Mouse (Mus musculus) C2C12 (cell line): Measurements from ENCODE around the gene Ctnna2. TPM values are rescaled to one million over a fixed set of nuclear protein-coding genes. Genes with fewer than 3 reads are reported as not detected.

Source experiments
- H3K27me3 ChIP-seq: one replicate; pipeline ENCODE4 v1.6.1; 2011; ENCODE audit not compliant: control insufficient read depth, insufficient read depth, insufficient read length
- H3K36me3 ChIP-seq: one replicate; pipeline ENCODE4 v1.6.1; 2011; ENCODE audit not compliant: control insufficient read depth, insufficient read depth
- H3K4me3 ChIP-seq: one replicate; pipeline ENCODE4 v1.5.1; 2011; ENCODE audit warnings: mild to moderate bottlenecking, control low read depth; ENCODE audit not compliant: poor library complexity, insufficient read depth, severe bottlenecking
- H3K79me2 ChIP-seq: one replicate; pipeline ENCODE4 v1.6.1; 2011; ENCODE audit not compliant: control insufficient read depth, insufficient read depth
- H3K79me3 ChIP-seq: one replicate; pipeline ENCODE4 v1.6.1; 2011; ENCODE audit warnings: low read depth, control low read depth
- H3ac ChIP-seq: one replicate; pipeline ENCODE3; 2011; ENCODE audit warnings: low read depth; ENCODE audit not compliant: control insufficient read depth, insufficient read length
- CEBPB ChIP-seq: IDR thresholded peaks from one replicate; pipeline ENCODE4 v1.6.1; 2011; ENCODE audit warnings: low read depth, mild to moderate bottlenecking, control low read depth, moderate library complexity
- CTCF ChIP-seq: IDR thresholded peaks from one replicate; pipeline ENCODE4 v1.5.1; 2011; ENCODE audit not compliant: control insufficient read depth, insufficient read depth, insufficient read length
- FOSL1 ChIP-seq: IDR thresholded peaks from one replicate; pipeline ENCODE4 v1.8.0; 2011; ENCODE audit warnings: mild to moderate bottlenecking, low read length; ENCODE audit not compliant: poor library complexity, insufficient read depth, severe bottlenecking
- MAX ChIP-seq: IDR thresholded peaks from one replicate; pipeline ENCODE4 v1.6.1; 2011; ENCODE audit warnings: mild to moderate bottlenecking, control low read depth
- MYOD1 ChIP-seq: IDR thresholded peaks from one replicate; pipeline ENCODE4 v1.6.1; 2011; ENCODE audit warnings: low read depth; ENCODE audit not compliant: control insufficient read depth, insufficient read length
- MYOG ChIP-seq: IDR thresholded peaks from one replicate; pipeline ENCODE4 v1.6.1; 2011; ENCODE audit not compliant: control insufficient read depth, insufficient read length; ENCODE audit errors: extremely low read depth
- USF1 ChIP-seq: IDR thresholded peaks from one replicate; pipeline ENCODE4 v1.6.1; 2011; ENCODE audit warnings: low read depth, mild to moderate bottlenecking, control low read depth, moderate library complexity
- polyA plus RNA-seq: library from polyadenylated mRNA; unstranded; fragments of >200 nt; fragmentation: generic; extraction: Trizol; gene quantifications from one replicate; pipeline ENCODE4 v1.2.1, GENCODE M21; 2012; ENCODE audit warnings: missing spikeins

Ctnna2 gene
- polyA plus RNA-seq, 1 experiment, result not detected

- TF ChIP-seq MYOG (no peak), CTCF (no peak), FOSL1 (no peak), CEBPB (no peak)
- Histone ChIP-seq H3K27me3 (no peaks in the 10 kb centered on the region), H3ac (no peak overlapping the region), H3K4me3 (no peak overlapping the region), H3K36me3 (no peaks in the 10 kb centered on the region), H3K79me2 (no peaks in the 10 kb centered on the region), H3K79me3 (no peaks in the 10 kb centered on the region)
Observed at GRCm38 (mm10) chr6:77371147-77371546, 608.4 kb downstream of the Ctnna2 start.

GRCm38 (mm10) chr6:77358471-77358837, 621.0 kb downstream of the Ctnna2 start:
- Histone ChIP-seq H3K79me3 (no peaks in the 10 kb centered on the region), H3K27me3 (no peaks in the 10 kb centered on the region), H3ac (no peak overlapping the region), H3K79me2 (no peaks in the 10 kb centered on the region), H3K36me3 (no peaks in the 10 kb centered on the region), H3K4me3 (no peak overlapping the region)
- TF ChIP-seq MAX (no peak), MYOD1 (no peak), CTCF (no peak), MYOG (no peak), FOSL1 (no peak), USF1 (no peak), CEBPB (no peak)

DNA sequence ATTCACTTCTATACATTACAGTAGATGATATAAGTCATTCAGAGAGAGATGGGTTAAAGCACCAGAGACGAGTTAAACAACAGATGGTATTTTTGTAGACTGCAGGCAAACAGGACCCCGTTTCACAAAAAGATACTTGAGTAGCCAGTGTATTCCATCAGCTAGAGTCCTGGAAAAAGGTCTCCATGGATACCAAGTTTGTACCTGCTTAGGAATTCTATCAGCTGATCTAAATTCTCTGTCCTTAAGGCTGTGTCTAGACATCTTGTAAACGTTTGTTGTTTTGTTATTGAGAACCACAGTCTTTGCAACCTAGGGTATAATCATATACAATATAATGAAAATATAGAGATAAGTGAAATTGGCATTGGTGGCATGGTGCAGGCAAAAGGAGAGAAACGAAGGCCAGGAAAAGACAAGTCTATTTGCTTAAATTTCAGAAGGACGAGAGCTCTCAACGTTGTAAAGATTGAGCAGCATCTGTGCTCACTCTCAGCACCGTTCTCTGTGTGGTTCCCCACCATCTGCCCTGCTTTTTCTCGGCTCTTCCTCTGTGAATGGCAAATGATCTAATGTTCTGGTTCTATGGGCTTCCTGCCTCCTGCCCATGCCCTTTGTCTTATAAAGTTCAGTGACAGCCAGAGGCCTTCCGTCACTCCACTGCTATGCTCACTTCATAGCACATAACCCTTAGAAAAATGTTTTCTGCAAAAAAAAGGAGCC, 621.6 kb downstream of the Ctnna2 start:
- H3K4me3 ChIP-seq, result no peak overlapping the region
- no peaks in the 10 kb centered on the region for H3K27me3 ChIP-seq
- H3K79me2 ChIP-seq, result no peaks in the 10 kb centered on the region
- no peaks in the 10 kb centered on the region for H3K36me3 ChIP-seq
- H3ac ChIP-seq, result no peak overlapping the region
- H3K79me3 ChIP-seq, result no peaks in the 10 kb centered on the region
- TF ChIP-seq MAX (no peak), CEBPB (no peak), CTCF (no peak), MYOD1 (no peak), USF1 (no peak), MYOG (no peak), FOSL1 (no peak)

GRCm38 (mm10) chr6:77354826-77355225, 624.7 kb downstream of the Ctnna2 start:
- Histone ChIP-seq H3K27me3 (no peaks in the 10 kb centered on the region), H3K4me3 (no peak overlapping the region), H3K79me2 (no peaks in the 10 kb centered on the region), H3K79me3 (no peaks in the 10 kb centered on the region), H3K36me3 (no peaks in the 10 kb centered on the region), H3ac (no peak overlapping the region)
- TF ChIP-seq MYOG (no peak), CTCF (no peak), CEBPB (no peak), MYOD1 (no peak), MAX (no peak), USF1 (no peak), FOSL1 (no peak)

DNA sequence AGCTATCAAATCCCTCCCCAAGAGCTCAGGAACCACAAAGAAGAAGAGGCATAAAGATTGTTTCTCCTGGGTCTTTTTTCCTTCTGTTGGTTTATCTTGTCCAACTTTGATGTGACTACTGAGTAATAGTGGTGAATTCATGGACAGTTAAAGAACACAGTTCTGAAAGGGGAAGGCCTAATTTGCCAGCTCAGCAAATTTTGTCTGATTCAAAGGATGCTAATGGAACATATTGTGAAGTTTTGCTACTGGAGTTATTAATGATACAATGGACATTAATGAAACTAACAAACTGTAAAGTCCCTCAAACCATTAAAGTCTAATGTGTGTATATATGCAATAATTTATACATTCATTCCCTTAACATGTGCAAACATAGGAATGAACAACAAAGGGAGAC, 635.7 kb downstream of the Ctnna2 start:
- Histone ChIP-seq H3K79me2 (no peaks in the 10 kb centered on the region), H3K4me3 (no peak overlapping the region), H3K36me3 (no peaks in the 10 kb centered on the region), H3K79me3 (no peaks in the 10 kb centered on the region), H3ac (no peak overlapping the region), H3K27me3 (no peaks in the 10 kb centered on the region)
- TF ChIP-seq MYOG (no peak), MYOD1 (no peak), CEBPB (no peak), CTCF (no peak), USF1 (no peak)

- H3K4me3 ChIP-seq, result no peak overlapping the region
- no peaks in the 10 kb centered on the region for H3K36me3 ChIP-seq
- H3ac ChIP-seq, result no peak overlapping the region
- H3K27me3 ChIP-seq, result no peaks in the 10 kb centered on the region
- no peak for TF ChIP-seq CTCF
- no peak for TF ChIP-seq MAX
- TF ChIP-seq USF1, result no peak
- no peak for TF ChIP-seq MYOD1
- no peak for TF ChIP-seq CEBPB
- TF ChIP-seq MYOG, result no peak
- no peak for TF ChIP-seq FOSL1
- no peaks in the 10 kb centered on the region for H3K79me3 ChIP-seq
- no peaks in the 10 kb centered on the region for H3K79me2 ChIP-seq
Observed at GRCm38 (mm10) chr6:77335537-77335936, 644.0 kb downstream of the Ctnna2 start.
